Mouse (Mus musculus) lung, adult 2 months (tissue): ENCODE data around the gene Dmac2. TPM values are rescaled to one million over a fixed set of nuclear protein-coding genes. Genes with fewer than 3 reads are reported as not detected.

ENCODE experiments used
- DNase-seq: peaks from one replicate; pipeline ENCODE4 v3.0.0; 2022
- H3K4me1 ChIP-seq: fragments of 200-500 bp; 2 replicates; pipeline ENCODE4 v1.6.1; 2011; ENCODE audit warnings: low read length; ENCODE audit not compliant: control insufficient read depth, insufficient read depth
- H3K4me3 ChIP-seq: fragments of 200-500 bp; replicated peaks from 2 replicates; pipeline ENCODE3; 2011; ENCODE audit warnings: low read depth, mild to moderate bottlenecking, control low read depth, low read length; ENCODE audit errors: extremely low read depth
- CTCF ChIP-seq: fragments of 200-500 bp; IDR thresholded peaks from 2 replicates; pipeline ENCODE4 v1.5.1; 2011; ENCODE audit warnings: mild to moderate bottlenecking, low read length, control low read depth; ENCODE audit not compliant: insufficient read depth
- POLR2A ChIP-seq: fragments of 200-500 bp; IDR thresholded peaks from 2 replicates; pipeline ENCODE4 v1.6.1; 2011; ENCODE audit warnings: low read depth, mild to moderate bottlenecking, control low read depth, low read length, borderline replicate concordance; ENCODE audit errors: extremely low read depth
- whole genome bisulfite sequencing: fragments of 180-500 bp; shearing (Covaris S2); methylation state at CpG from one replicate; pipeline ENCODE4 v1.1.7; 2018; 5-methylcytosine and 5-hydroxymethylcytosine counted together
- polyA plus RNA-seq: library from polyadenylated mRNA; depleted of rRNA; stranded (reverse); fragments of >200 nt; gene quantifications from 2 replicates; pipeline ENCODE4 v1.2.3, GENCODE M21; 2012

The Dmac2 gene
- polyA plus RNA-seq, 1 experiment = 40.9 TPM

- Histone ChIP-seq H3K4me1 (no peaks in the 10 kb centered on the region), H3K4me3 (no peak overlapping the region)
- no peak for DNase-seq
- WGBS = 73% methylated on average over 9 of the region's 9 CpGs
- no peak for TF ChIP-seq CTCF
- no peak for TF ChIP-seq POLR2A
Measured at GRCm38 (mm10) chr7:25585351-25586204, 33.6 kb upstream of the Dmac2 start.

DNA sequence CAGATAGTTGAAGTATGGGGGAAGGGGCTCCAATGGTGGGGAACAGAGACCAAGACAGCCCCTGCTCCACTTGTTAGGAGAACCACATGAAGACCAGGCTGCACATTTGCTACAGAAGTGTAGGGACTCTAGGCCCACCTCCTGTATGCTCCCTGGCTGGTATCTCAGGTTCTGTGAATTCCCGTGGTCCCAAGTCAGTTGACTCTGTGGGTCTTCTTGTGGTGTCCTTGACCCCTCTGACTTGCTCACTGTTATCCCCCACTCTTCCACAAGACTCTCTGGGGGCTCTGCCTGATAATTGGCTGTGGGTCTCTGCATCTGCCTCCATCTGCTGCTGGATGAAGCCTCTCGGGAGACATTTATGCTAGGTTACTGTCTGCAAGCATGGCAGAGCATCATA lies 28.0 kb upstream of the Dmac2 start:
- DNase-seq = no peak
- H3K4me3 ChIP-seq = no peak overlapping the region
- no peak for TF ChIP-seq CTCF
- 85% methylated on average over 2 of the region's 2 CpGs for WGBS
- no peaks in the 10 kb centered on the region for H3K4me1 ChIP-seq

GRCm38 (mm10) chr7:25593859-25594258 lies 25.4 kb upstream of the Dmac2 start:
- DNase-seq = no peak
- TF ChIP-seq POLR2A (no peak), CTCF (no peak)
- 61% methylated on average over 3 of the region's 3 CpGs for WGBS
- H3K4me1 ChIP-seq = no peaks in the 10 kb centered on the region
- no peak overlapping the region for H3K4me3 ChIP-seq

DNA sequence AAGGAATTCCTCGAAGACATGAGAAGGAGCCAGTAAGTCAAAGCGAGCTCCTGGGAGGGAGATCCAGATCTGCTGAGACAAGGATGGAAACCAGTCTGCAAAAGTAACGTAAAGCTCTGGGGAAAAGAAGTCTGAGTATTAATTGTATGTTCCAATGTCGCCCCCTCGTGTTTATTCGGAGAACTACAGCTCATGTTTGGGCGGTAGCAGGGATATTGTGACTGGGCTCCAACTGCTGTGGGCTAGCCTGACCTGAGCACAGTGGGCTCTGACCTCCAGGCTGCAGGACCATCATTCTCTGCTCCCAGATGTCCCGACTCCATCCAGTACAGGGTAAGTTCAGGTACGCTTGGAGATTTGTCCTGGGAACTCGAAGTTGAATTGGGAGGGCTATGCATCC lies 19.6 kb upstream of the Dmac2 start:
- no peak overlapping the region for H3K4me3 ChIP-seq

DNA sequence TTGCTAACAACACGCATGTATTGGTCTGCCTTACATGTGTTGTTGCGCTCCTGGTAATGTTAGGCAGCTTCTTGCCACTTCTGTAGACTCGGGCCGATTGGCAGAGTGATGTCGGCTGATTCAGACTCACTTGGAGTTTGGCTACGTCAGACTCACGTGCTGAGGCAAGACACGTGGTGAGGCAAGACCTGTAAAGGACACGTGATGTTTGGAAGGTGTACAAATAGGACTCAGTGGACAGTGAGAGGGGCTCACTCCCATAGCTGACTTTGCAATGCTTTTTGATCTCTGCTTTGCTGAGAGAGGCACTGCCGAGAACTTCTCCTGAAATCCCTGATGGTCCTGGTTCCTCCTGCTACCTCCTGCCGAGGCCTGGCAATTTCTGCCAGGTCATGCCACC lies 18.5 kb upstream of the Dmac2 start:
- Histone ChIP-seq H3K4me1 (no peaks in the 10 kb centered on the region; the same call in 1 of the 2 replicates), H3K4me3 (no peak overlapping the region)
- no peak for DNase-seq
- WGBS = 81% methylated on average over 11 of the region's 11 CpGs
- no peak for TF ChIP-seq POLR2A
- TF ChIP-seq CTCF = no peak

More for the DNA sequence above, 19.6 kb upstream of the Dmac2 start:
- whole genome bisulfite sequencing = 10% methylated on average over 10 of the region's 10 CpGs
- DNase-seq = peak; percentile 65
- TF ChIP-seq CTCF (peak; percentile 60), POLR2A (no peak)
- no peaks in the 10 kb centered on the region for H3K4me1 ChIP-seq

DNA sequence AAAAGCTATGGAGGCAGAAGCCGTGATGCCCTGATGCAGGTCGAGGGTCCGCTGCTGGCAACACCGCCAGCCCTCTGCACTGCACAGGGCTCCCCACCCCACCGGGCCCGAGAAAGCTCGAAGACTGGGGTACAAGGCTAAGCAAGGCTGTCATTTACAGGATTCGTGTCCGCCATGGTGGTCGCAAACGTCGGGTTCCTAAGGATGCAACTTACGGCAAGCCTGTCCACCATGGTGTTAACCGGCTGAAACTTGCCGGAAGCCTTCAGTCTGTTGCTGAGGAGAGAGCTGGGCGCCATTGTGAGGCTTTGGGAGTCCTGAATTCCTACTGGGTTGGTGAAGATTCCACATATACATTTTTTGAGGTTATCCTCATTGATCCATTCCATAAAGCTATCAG lies 17.9 kb upstream of the Dmac2 start:
- WGBS = 86% methylated on average over 16 of the region's 16 CpGs

GRCm38 (mm10) chr7:25606625-25607063 lies 12.6 kb upstream of the Dmac2 start:
- Histone ChIP-seq H3K4me1 (no peaks in the 10 kb centered on the region; the same call in 1 of the 2 replicates), H3K4me3 (no peak overlapping the region)
- TF ChIP-seq POLR2A (no peak), CTCF (no peak)
- no peak for DNase-seq
- WGBS = 62% methylated on average over 4 of the region's 4 CpGs

More for the DNA sequence above, 17.9 kb upstream of the Dmac2 start:
- no peak for DNase-seq
- no peak overlapping the region for H3K4me3 ChIP-seq
- no peak for TF ChIP-seq CTCF
- no peak for TF ChIP-seq POLR2A
- no peaks in the 10 kb centered on the region; the same call in 1 of the 2 replicates for H3K4me1 ChIP-seq

DNA sequence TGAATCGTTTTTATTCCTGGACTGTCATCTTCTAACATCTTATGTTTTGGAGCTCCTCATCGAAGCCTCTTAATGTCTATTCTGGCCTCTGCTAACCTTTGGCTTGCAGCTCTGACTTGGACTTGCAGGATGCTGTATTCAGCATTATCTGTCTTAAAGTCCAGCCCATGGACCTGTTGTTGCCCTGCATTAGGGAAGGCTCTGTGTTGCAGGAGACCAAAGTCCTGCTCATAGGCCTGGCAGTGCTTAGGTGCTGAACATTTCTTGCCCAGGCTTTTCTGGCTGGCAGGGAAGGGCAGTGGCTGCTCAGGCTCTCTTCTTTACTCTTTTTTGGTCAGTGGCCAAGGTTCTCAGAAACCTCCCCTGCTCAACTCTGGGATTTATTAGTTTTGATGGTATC lies 12.0 kb upstream of the Dmac2 start:
- TF ChIP-seq POLR2A (no peak), CTCF (no peak)
- DNase-seq = no peak
- WGBS = 55% methylated on average over 2 of the region's 2 CpGs
- H3K4me3 ChIP-seq = no peak overlapping the region
- H3K4me1 ChIP-seq = no peaks in the 10 kb centered on the region; the same call in 1 of the 2 replicates

DNA sequence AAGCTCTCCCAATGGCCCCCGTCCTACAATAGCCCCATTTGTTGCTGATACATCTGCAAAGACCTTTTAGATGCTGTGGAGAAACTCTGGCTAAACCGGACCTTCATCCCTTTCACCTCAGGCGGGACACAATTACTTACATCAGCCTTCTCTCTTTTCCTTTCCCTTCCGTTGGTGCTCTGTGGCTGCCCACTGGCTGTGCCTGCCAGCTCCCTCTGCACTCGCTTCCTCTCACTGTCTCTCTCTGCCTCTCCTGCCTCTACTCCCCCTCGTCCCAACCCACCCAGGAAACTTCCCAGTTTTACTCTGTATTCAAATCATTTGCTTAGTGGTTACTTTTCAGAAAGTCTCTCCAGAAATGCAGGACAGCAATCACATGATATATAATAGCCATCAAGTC lies 9.2 kb upstream of the Dmac2 start:
- H3K4me3 ChIP-seq = no peak overlapping the region
- WGBS = 35% methylated on average over 6 of the region's 6 CpGs
- no peaks in the 10 kb centered on the region; the same call in 1 of the 2 replicates for H3K4me1 ChIP-seq
- TF ChIP-seq CTCF = no peak
- no peak for TF ChIP-seq POLR2A
- DNase-seq = no peak

GRCm38 (mm10) chr7:25611501-25611900 lies 7.7 kb upstream of the Dmac2 start:
- Histone ChIP-seq H3K4me1 (no peaks in the 10 kb centered on the region), H3K4me3 (no peak overlapping the region)
- 40% methylated on average over 7 of the region's 7 CpGs for WGBS
- no peak for TF ChIP-seq POLR2A
- TF ChIP-seq CTCF = no peak
- DNase-seq = no peak
